Mouse (Mus musculus): ENCODE measurements around the gene Rspry1.

DNA sequence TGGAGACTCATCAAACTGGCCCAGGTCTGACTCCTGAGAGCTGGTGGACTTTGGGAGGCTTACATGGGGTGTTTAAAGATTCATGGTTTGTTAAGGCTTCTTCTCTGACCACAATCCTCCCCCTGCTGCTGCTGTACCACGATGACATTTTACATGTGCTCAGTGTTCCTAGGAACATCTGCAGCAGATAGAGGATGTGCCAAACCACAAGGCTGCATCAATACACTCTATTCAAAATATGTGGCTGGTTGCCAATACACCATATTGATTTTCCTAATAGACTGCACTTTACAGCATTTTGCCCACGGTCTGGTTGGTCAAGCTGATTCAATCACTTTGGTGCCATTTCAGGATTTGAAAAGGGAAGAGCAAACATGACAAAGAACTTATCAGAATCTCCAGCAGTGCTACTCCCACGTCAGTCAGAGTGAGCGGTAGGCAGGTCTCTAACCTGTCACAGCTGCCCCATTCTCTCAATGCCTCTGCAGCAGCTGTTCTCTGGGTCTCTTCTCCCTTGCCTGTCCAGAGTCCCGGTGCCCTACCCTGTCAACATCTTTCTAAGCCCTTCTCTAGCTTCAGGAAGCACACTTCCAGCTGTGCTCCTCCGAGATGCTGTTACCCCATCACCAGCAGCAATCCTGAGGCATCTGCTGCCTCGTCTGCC, 19.8 kb upstream of the Rspry1 start:
- TF ChIP-seq CTCF (conservative IDR thresholded peaks at IDR 0.05; ENCODE audit: low read length) (no peak), NANOG (IDR thresholded peaks at IDR 0.05; ENCODE audit: borderline replicate concordance, low read length) (no peak), POU5F1 (IDR thresholded peaks at IDR 0.05; ENCODE audit: borderline replicate concordance, low read length) (no peak)
